Mouse (Mus musculus): ENCODE measurements around the gene Ddr2. TPM values are rescaled to one million over a fixed set of nuclear protein-coding genes. Genes with fewer than 3 reads are reported as not detected.

Gene Ddr2
- polyA plus RNA-seq, 1 experiment from 2014 or later = 89.0 TPM

DNA sequence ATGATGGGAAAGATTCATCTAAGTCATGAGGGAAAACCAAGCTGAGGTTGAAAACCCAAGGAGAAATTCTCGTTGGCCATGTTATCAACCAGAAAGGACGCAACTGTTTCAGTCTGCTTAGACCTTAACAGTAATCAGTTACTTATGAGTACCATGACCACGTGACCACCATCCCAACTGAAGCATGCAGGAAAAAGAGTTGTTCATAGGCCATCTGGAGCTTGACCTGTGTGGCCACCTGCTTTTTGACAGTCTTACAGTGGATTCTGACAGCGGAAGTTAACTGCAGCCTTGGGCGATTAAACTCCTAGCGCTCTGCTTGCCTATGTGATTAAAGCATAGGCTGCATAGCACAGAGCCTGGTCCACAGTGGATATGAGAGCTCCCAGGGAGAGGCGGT, 23.9 kb downstream of the Ddr2 start:
- Histone ChIP-seq H3K4me2 (replicated peaks) (no peak overlapping the region), H3K9me3 (replicated peaks) (no peaks in the 10 kb centered on the region), H3K27ac (replicated peaks) (no peak overlapping the region), H3K27me3 (no peaks in the 10 kb centered on the region), H3K4me1 (peaks cover 7% of the 10 kb centered on the region; the same call in 1 of the 2 replicates), H3K4me3 (replicated peaks) (no peak overlapping the region), H3K36me3 (peaks cover 9% of the 10 kb centered on the region; the same call in 1 of the 2 replicates), H3K9ac (no peak overlapping the region)
- ATAC-seq (ENCODE audit: insufficient number of reproducible peaks, low FRiP score, low TSS enrichment, low read depth) = no peak
- WGBS = 93% methylated on average over 7 of the region's 7 CpGs

DNA sequence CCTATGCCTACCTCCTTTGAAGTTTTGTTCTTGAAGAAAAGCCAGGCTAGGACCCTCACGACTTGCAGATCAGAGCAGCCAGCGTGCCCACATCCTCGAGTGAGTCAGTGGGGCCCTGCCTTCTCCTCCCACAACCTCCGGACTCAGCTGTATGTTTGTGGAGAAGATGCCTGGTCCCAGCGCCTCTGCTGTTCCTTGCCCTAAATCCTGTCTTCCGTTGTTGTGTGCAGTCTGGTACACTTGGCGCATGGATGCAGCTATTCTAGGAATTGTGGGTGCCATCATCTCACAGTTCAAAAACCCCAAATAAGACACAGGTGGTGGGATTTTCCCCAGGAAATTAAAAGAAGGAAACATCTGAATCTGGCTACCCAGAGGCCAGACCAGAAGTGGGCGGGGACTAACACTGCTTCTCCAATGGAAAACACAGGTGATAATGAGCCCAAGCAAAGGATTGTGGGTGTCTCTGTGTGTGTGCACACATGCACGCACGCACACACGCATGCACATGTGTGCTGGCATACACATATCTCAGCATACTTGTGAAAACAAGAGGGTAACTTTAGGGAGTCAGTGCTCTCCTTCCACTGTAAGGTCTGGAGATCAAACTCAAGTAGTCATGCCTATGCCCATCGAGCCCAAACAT, 26.3 kb downstream of the Ddr2 start:
- no peak for ATAC-seq (ENCODE audit: insufficient number of reproducible peaks, low FRiP score, low TSS enrichment, low read depth)

DNA sequence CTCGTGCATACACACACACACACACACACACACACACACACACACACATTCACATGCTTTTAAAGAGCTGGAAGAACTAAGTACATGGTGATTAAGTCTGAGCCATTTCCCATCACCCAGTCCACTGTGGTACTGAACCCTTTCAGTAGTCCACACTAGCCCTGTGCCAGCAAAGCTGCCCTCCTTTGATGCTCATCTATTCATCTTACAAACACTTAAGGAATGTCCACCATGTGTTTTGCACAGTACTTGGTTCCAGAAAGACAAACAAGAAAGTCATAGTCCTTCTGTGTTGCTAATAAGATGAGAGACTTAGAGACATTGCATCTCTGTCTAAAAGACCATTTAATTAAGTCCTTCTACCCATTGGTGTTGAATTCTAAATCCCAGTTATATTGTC, 29.7 kb downstream of the Ddr2 start:
- H3K9ac ChIP-seq = no peak overlapping the region
- H3K27me3 ChIP-seq = no peaks in the 10 kb centered on the region
- H3K36me3 ChIP-seq = no peaks in the 10 kb centered on the region
- peaks cover 18% of the 10 kb centered on the region for H3K4me1 ChIP-seq
- H3K27ac ChIP-seq (replicated peaks) = 0 out of 2 replicates have a peak overlapping the region, but pooled peaks have one; percentile 0
- H3K4me3 ChIP-seq (replicated peaks) = no peak overlapping the region
- H3K4me2 ChIP-seq (replicated peaks) = no peak overlapping the region
- no peak for ATAC-seq (ENCODE audit: insufficient number of reproducible peaks, low FRiP score, low TSS enrichment, low read depth)
- H3K9me3 ChIP-seq (replicated peaks) = no peaks in the 10 kb centered on the region
- 88% methylated on average over 1 of the region's 1 CpGs for WGBS

More for the DNA sequence above, 26.3 kb downstream of the Ddr2 start:
- Histone ChIP-seq H3K4me2 (replicated peaks) (no peak overlapping the region), H3K27me3 (no peaks in the 10 kb centered on the region), H3K36me3 (peaks cover 9% of the 10 kb centered on the region; the same call in 1 of the 2 replicates), H3K9ac (no peak overlapping the region), H3K4me3 (replicated peaks) (no peak overlapping the region), H3K27ac (replicated peaks) (no peak overlapping the region), H3K4me1 (peaks cover 18% of the 10 kb centered on the region), H3K9me3 (replicated peaks) (no peaks in the 10 kb centered on the region)
- 79% methylated on average over 12 of the region's 12 CpGs for WGBS

DNA sequence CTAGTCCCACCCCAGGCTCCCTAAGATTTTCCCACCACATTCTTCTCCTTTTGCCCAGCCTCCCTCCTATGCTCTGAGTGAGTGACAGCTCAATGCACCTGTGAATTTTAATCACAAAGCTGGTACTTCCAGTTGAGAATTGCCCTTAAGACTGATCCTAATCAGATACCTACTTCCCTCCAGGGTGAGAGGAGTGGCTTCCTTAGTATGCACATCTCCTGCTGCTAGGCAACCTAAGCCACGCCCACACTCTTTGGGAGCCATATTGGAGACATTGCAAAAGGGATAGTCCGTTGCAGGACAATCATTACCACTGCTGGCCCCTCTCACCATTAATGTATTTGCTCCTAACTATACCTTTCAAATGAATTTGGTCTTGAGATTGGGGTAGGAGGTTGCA, 31.1 kb downstream of the Ddr2 start:
- no peaks in the 10 kb centered on the region for H3K9me3 ChIP-seq (replicated peaks)
- no peak overlapping the region for H3K27ac ChIP-seq (replicated peaks)
- no peak overlapping the region for H3K4me3 ChIP-seq (replicated peaks)
- ATAC-seq (ENCODE audit: insufficient number of reproducible peaks, low FRiP score, low TSS enrichment, low read depth) = no peak
- WGBS = 59% methylated on average over 2 of the region's 2 CpGs
- H3K27me3 ChIP-seq = no peaks in the 10 kb centered on the region
- peaks cover 10% of the 10 kb centered on the region for H3K4me1 ChIP-seq
- no peak overlapping the region for H3K4me2 ChIP-seq (replicated peaks)
- no peaks in the 10 kb centered on the region for H3K36me3 ChIP-seq
- no peak overlapping the region for H3K9ac ChIP-seq

DNA sequence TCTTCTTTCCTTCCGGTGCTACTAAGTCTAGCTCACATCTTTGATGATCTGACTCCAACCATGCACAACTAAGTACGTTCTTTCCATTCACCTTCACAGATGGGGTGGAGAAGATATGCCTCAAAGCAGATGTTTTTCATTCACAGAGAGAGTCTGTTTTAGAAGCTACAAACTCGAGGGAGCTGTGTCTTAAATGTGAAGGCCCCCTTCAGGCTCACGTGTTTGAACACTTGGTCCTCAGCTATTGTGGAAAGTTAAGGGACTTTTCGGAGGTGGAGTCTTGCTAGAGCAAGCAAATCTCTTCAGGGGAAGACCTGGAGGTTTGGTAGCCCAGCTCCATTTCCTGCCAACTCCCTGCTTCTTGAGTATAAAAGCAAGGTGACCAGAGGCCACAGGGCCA, 34.2 kb downstream of the Ddr2 start:
- H3K9ac ChIP-seq = no peak overlapping the region
- no peak overlapping the region for H3K4me3 ChIP-seq (replicated peaks)
- no peaks in the 10 kb centered on the region for H3K9me3 ChIP-seq (replicated peaks)
- H3K27me3 ChIP-seq = no peaks in the 10 kb centered on the region
- H3K4me1 ChIP-seq = peaks cover 8% of the 10 kb centered on the region
- H3K4me2 ChIP-seq (replicated peaks) = no peak overlapping the region
- no peak overlapping the region for H3K27ac ChIP-seq (replicated peaks)
- H3K36me3 ChIP-seq = peaks cover 5% of the 10 kb centered on the region; the same call in 1 of the 2 replicates
- ATAC-seq (ENCODE audit: insufficient number of reproducible peaks, low FRiP score, low TSS enrichment, low read depth) = no peak
- 66% methylated on average over 5 of the region's 5 CpGs for WGBS

DNA sequence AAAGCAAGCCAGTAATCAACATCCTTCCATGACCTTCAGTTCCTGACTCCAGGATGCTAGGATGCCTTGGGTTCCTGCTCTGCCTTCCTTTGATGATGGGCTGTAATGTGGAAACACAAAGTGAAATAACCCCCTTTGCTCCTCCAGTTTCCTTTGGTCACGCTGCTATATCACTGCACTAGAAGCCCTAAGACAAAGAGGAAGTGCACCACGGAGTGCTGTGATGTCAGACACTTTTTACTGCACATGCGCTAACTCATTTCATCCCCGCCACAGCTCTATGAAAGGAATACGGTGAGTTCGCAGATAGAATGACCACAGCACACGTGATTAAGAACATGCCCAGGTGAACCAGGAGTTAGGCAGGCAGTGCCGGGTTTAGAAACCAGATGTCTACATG, 36.8 kb downstream of the Ddr2 start:
- WGBS = 79% methylated on average over 8 of the region's 8 CpGs
- Histone ChIP-seq H3K9ac (no peak overlapping the region), H3K27ac (replicated peaks) (no peak overlapping the region), H3K4me2 (replicated peaks) (no peak overlapping the region), H3K36me3 (peaks cover 5% of the 10 kb centered on the region; the same call in 1 of the 2 replicates), H3K9me3 (replicated peaks) (no peaks in the 10 kb centered on the region), H3K4me3 (replicated peaks) (no peak overlapping the region), H3K27me3 (no peaks in the 10 kb centered on the region), H3K4me1 (no peaks in the 10 kb centered on the region)
- ATAC-seq (ENCODE audit: insufficient number of reproducible peaks, low FRiP score, low TSS enrichment, low read depth) = no peak

DNA sequence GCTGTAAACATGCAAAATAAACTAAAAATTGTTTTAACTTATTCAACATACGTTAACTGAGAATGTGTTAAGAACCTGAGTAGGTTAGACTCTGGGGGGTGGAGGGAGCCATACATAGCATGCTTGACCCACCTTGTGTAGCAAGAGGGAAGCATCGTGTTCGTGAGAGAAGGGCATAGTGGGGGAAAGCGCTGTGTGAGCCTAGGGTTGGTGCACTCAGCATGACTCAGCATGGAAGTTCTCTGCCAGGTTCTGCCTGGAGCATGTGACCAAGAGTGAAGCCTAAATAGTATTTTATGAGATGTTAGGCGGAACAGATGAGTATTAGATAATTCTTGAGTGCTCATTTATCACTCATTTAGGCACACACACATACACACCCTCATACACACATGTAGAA, 41.4 kb downstream of the Ddr2 start:
- Histone ChIP-seq H3K4me3 (replicated peaks) (no peak overlapping the region), H3K27me3 (no peaks in the 10 kb centered on the region), H3K4me1 (peaks cover 3% of the 10 kb centered on the region; the same call in 1 of the 2 replicates), H3K9me3 (replicated peaks) (no peaks in the 10 kb centered on the region), H3K27ac (replicated peaks) (no peak overlapping the region), H3K4me2 (replicated peaks) (no peak overlapping the region), H3K36me3 (peaks cover 5% of the 10 kb centered on the region; the same call in 1 of the 2 replicates), H3K9ac (no peak overlapping the region)
- 77% methylated on average over 5 of the region's 5 CpGs for WGBS
- ATAC-seq (ENCODE audit: insufficient number of reproducible peaks, low FRiP score, low TSS enrichment, low read depth) = no peak

DNA sequence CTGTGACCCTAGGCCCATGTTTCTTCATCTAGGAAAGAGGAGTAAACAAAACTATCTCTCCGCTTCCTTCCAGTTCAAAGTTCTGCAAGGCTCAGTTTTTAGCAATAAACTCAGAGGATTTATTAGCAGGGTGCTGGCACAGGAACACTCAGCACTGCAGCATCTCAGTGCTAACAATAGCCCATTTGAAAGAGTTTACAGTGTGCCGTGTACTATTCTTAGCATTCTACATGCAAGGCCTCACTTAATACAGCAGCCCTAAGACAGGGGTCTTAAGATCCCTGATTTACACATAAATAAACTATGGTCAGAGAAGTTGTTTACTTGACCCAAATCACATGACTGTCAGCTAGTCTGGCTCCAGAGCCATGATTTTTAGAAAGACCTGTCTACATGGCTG, 44.6 kb downstream of the Ddr2 start:
- no peak overlapping the region for H3K9ac ChIP-seq
- 88% methylated on average over 2 of the region's 2 CpGs for WGBS
- no peaks in the 10 kb centered on the region for H3K27me3 ChIP-seq
- no peaks in the 10 kb centered on the region for H3K9me3 ChIP-seq (replicated peaks)
- peaks cover 9% of the 10 kb centered on the region; the same call in 1 of the 2 replicates for H3K4me1 ChIP-seq
- no peak overlapping the region for H3K27ac ChIP-seq (replicated peaks)
- no peak overlapping the region for H3K4me2 ChIP-seq (replicated peaks)
- no peak for ATAC-seq (ENCODE audit: insufficient number of reproducible peaks, low FRiP score, low TSS enrichment, low read depth)
- H3K36me3 ChIP-seq = no peaks in the 10 kb centered on the region
- no peak overlapping the region for H3K4me3 ChIP-seq (replicated peaks)

DNA sequence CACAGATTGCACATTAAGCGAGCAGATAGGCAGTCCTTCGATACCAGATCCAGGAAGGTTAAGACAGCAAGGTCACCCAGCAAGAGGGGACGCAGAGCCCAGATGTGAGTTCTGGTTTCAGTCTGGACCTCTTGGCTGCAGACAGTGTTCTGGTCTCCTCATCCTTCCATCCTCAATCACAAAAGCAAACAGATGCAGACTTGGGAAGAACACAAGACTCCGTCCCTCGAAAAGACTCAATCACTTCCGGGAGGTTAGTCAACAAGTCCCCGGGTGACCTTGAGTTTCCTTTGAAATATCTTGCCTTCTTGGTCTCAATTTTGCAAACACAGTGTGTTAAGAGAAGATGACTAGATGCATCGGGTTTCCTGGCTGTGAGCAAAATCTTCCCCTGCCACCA, 45.6 kb downstream of the Ddr2 start:
- no peak overlapping the region for H3K4me3 ChIP-seq (replicated peaks)
- H3K27ac ChIP-seq (replicated peaks) = no peak overlapping the region
- WGBS = 81% methylated on average over 8 of the region's 8 CpGs
- H3K9ac ChIP-seq = no peak overlapping the region
- H3K4me1 ChIP-seq = peaks cover 9% of the 10 kb centered on the region; the same call in 1 of the 2 replicates
- ATAC-seq (ENCODE audit: insufficient number of reproducible peaks, low FRiP score, low TSS enrichment, low read depth) = no peak
- H3K27me3 ChIP-seq = no peaks in the 10 kb centered on the region
- H3K4me2 ChIP-seq (replicated peaks) = no peak overlapping the region
- no peaks in the 10 kb centered on the region for H3K36me3 ChIP-seq
- no peaks in the 10 kb centered on the region for H3K9me3 ChIP-seq (replicated peaks)

DNA sequence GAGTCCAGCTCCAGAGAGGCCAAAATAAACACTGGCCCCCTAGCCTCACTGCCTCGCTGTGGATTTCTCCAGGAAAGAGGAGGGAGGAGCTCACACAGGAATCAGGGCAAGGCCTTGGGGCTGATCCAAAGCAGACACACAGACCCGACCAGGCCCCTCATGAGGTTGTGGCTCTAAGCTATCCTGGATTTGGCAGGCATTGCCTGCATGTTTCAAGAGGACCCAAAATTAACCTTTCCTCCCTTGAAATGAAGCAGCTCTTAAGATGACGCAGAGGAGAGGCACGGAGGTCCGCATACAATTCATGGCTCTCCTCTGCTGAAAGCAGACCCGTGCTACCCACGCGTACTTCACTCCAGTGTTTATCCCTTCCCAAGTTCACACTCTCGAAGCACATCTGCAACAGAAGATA, 46.5 kb downstream of the Ddr2 start:
- Histone ChIP-seq H3K9me3 (replicated peaks) (no peaks in the 10 kb centered on the region), H3K4me2 (replicated peaks) (no peak overlapping the region)
- ATAC-seq (ENCODE audit: insufficient number of reproducible peaks, low FRiP score, low TSS enrichment, low read depth) = peak; percentile 72

DNA sequence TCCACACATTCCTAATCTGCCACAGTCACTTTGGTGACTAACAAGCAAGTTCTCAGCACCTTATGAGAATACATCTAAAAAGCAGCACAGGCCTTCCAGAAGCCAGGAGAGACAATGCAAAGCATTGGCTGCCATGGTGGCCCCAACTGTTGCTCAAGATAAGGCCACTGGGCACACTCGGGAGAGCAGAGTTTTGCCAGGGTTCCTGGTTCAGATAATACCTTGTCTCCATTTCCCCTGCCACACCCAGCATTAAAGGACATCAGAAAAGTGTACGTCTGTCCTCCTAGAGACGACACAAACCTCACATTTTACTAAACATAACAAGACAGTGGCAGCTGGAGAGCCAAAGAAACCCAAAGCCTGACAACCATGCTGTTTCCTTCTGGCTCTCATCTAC, 50.3 kb downstream of the Ddr2 start:
- Histone ChIP-seq H3K27ac (replicated peaks) (no peak overlapping the region), H3K27me3 (no peaks in the 10 kb centered on the region), H3K4me2 (replicated peaks) (no peak overlapping the region), H3K4me1 (peaks cover 17% of the 10 kb centered on the region), H3K9me3 (replicated peaks) (no peaks in the 10 kb centered on the region), H3K9ac (no peak overlapping the region), H3K36me3 (no peaks in the 10 kb centered on the region), H3K4me3 (replicated peaks) (no peak overlapping the region)
- 64% methylated on average over 3 of the region's 3 CpGs for WGBS
- ATAC-seq (ENCODE audit: insufficient number of reproducible peaks, low FRiP score, low TSS enrichment, low read depth) = no peak

More for the DNA sequence above, 46.5 kb downstream of the Ddr2 start:
- H3K36me3 ChIP-seq = no peaks in the 10 kb centered on the region
- peaks cover 9% of the 10 kb centered on the region; the same call in 1 of the 2 replicates for H3K4me1 ChIP-seq
- WGBS = 48% methylated on average over 9 of the region's 9 CpGs
- H3K27ac ChIP-seq (replicated peaks) = peak overlapping the region; percentile 24; the same call in 1 of the 2 replicates
- H3K4me3 ChIP-seq (replicated peaks) = no peak overlapping the region
- no peak overlapping the region for H3K9ac ChIP-seq
- no peaks in the 10 kb centered on the region for H3K27me3 ChIP-seq

DNA sequence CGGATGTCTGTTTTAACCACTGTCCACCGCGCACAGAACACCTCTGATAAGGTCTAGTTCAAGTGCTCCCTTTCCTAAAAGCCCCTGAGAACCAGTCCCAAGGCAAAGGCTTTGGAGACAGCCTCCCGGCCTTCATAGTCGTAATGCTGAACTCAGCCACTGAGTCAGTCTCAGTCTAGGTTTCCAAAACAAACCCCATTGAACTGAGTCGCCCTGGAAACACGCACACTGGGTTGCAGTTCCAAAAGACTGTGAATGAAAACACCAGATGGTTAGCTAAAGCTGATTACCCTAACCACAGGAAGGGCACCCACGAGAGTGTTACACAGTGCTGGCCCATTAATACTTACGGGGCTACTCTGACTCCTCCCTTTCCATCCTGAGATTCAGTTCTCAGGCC, 51.2 kb downstream of the Ddr2 start:
- Histone ChIP-seq H3K9ac (no peak overlapping the region), H3K36me3 (no peaks in the 10 kb centered on the region), H3K27ac (replicated peaks) (no peak overlapping the region), H3K4me3 (replicated peaks) (no peak overlapping the region), H3K4me2 (replicated peaks) (no peak overlapping the region), H3K9me3 (replicated peaks) (no peaks in the 10 kb centered on the region), H3K27me3 (no peaks in the 10 kb centered on the region), H3K4me1 (peaks cover 20% of the 10 kb centered on the region)
- no peak for ATAC-seq (ENCODE audit: insufficient number of reproducible peaks, low FRiP score, low TSS enrichment, low read depth)
- whole genome bisulfite sequencing = 89% methylated on average over 9 of the region's 9 CpGs
